Mouse (Mus musculus) kidney, postnatal 10 days (tissue): ENCODE measurements around the gene Ankrd22.
"Not testable (repeated sequence)": the region's sequence is repeated elsewhere in the genome, so short reads cannot be mapped to it uniquely, and the experiment has no call there.

Experiments
- DNase-seq: peaks from one replicate; pipeline ENCODE4 v3.0.0; 2021; ENCODE audit warnings: mixed read lengths

The Ankrd22 gene

DNA sequence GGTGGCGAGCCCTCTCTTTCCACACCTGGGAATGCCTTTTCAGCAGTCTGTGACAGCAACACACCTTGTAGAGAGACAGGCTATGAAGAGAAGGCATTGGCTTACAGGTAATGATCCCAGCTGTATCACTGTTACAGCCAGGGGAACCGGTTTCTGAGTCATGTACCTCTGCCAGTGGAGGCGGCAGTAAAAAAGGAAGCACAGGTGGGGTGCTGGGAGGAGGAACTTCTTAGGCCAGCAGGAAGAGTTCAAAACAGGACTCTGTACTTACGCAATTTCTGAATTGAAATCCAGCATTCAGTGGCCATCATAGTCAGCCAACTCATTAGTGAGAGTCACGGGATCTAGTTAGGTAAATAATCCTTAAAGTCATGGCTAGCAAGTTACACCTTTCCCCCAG, at the start of gene Ankrd22:
Gene Ankrd22, minus strand, starts transcription at position 163 of the 400 bp plus-strand sequence.
- DNase-seq: peak; percentile 10

DNA sequence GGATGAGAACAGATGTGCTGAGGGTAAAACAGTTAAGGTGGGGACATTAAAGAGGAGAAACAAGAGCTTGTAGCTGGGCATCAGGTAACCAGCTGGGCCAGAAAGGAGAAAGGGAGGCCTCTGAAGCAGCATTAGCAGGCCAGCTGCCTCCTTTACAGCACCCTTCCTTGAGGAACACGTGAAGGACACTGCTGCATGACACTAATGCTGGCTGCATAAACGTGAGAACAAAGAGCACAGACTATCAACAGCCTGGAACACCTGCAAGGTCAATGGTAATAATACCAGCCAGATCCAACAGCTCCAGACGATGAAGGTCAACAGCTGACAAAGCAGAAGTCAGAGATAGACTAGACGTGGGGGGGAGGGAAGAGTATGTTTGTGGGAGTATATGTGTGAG, 48.3 kb upstream of the Ankrd22 start:
- DNase-seq: no peak

DNA sequence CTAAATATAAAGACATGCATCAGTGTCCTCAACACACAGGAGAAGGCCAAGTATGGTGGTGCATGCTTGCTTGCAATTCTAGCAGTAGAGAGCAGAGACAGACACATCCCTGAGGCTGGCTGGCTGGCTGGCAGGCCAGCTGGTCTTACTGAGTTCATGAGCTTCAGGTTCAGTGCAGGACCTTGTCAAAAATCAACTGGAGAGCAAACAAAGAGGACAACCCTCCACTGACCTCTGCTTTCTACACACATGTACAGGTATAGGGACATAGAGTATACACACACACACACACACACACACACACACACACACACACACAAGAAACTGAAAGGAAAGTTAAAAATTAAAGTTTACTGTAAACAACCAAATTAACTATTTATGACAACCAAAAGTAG, 47.4 kb upstream of the Ankrd22 start:
- DNase-seq: no peak

DNA sequence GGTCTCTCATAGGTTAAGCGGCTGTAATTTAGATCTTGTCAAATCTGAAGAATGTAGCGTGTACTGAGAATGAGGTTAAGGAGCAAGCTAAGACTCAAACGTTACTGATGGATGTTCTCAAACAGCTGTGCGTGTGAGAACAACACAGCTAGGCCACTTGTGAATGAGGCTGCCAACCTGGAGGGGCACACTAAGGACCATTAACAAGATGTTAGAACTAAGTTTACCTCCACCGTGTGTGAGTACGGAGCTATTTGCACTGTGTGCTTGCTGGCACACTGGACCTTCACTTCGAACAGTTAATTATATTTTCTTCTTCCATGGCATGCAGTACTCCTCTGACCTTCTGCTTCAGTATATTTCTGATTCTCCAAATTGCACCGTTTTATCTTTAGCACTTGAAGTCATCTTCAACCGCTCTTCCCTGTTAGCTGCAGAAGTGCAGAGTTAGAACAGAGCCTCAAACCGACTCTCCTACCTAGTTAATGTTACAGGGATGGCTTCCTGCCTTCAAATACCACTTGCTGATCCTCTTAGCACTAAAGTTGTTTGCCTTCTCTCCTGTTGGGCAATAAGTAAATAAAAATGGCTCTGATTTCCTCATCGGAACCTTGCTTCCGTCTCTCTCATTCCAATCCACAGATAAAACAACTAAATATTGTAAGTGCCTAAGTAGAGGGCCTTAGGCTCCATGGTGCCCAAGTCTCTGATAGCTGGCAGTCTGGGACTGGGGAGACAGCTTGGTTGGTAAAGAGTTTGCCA, 46.8 kb upstream of the Ankrd22 start:
- DNase-seq: no peak

DNA sequence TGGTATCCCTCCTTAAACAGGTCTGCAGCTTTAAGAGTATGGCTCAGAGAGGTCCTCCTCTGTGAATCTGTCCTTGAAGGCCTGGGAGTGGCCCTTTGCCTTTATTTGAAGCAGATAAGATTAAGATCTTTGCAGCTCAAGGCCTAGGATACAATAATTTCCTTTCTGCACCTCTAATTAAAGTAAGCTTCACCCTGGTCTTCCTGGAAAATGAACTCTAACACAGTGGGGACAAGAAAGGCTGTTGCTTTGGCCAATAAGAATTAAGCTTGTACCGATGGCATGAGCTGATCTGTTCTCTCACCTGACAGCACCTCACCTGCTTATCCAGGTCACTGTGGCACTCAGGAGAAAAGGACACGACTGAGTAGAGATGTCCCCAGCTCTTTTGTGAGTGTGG, 45.0 kb upstream of the Ankrd22 start:
- no peak for DNase-seq

DNA sequence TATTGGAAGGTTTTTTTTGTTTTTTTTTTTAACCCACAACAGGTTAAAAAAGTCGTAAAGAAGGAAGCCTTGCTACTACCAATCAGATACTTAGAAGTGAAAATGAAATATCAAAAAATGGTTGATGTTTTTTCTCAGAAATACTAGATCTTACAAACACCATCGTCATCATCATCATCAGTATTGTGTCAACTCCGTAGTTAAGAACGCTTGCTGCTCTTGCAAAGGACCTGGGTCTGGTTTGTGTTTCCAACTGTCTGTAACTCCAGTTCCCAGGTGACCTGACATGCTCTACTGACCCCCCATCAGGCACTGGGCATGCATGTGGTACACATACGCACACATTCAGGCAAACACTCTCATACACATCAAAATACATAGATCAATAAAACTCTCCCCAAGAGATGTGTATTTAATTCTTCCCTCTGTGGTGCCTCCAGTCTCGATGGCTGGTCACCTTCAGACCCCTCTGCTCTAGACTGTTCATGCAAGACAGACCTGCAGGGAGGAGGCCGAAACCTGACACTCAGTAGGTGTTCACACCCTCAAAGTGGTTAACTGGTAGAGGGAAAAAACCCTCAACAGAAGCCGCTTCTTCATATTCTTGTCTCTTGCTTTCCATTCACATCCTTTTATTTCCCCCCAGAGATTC, 44.2 kb upstream of the Ankrd22 start:
- no peak for DNase-seq

DNA sequence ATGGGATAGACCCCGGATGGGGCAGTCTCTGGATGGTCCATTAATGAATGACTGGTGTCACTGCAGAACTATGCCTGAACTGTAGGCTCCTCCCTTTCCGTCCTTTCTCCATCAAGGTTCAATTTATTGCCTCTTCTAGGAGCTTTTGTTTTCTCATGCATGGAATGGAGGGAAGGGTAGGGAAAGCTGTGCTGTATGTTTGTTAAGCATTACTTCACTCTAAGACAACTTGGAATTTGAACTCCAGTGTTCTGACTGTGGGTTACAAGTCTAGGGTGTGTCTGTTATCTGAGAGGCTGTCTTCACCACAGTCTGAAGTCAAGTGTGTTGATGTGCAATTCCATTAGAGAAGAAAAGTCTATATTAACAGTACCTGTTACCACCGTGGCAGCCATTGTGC, 43.2 kb upstream of the Ankrd22 start:
- no peak for DNase-seq

DNA sequence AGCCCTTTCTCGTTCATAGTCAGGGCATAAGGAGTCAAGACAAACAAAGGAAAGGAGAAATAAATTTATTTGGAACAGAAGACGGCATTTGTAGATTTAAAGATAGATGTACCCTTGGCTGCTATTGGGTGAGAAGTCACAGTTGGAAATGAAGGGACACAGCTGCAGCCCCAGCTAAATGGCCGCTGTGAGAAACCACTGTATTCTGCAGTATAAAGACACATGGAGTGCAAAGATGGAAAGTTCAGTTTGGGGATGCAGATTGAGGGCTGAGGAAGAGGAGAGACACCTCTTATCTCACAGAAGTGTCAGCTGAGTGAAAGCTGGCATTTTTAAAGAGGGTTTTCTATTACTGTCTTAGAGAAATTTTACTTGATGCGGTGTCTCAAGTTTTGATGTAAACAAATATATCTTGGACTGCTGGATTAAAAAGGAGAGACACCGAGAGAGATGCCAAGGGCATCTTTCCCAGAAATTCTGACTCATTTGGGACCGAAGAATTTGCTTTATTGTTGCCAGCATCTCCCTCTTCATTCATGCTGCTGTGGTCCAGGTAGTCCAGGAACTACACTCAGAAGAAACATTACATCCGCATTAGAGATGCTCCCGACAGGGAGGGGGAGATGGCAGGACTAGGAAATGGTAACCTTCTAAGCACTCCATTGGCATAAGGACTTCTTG, 41.0 kb upstream of the Ankrd22 start:
- DNase-seq: no peak

DNA sequence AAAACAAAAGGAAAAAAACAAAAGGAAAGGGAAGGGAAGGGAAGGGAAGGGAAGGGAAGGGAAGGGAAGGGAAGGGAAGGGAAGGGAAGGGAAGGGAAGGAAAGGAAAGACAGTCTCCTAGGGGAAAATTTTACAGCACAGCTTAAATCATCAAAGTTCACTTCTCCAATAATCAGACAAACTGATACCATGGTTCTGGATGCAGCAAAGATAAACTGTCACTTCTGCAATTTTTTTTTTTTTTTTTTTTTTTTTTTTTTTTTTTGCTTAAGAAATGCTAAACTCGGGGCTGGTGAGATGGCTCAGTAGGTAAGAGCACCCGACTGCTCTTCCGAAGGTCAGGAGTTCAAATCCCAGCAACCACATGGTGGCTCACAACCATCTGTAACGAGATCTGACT, 40.3 kb upstream of the Ankrd22 start:
- DNase-seq: not testable (repeated sequence)

DNA sequence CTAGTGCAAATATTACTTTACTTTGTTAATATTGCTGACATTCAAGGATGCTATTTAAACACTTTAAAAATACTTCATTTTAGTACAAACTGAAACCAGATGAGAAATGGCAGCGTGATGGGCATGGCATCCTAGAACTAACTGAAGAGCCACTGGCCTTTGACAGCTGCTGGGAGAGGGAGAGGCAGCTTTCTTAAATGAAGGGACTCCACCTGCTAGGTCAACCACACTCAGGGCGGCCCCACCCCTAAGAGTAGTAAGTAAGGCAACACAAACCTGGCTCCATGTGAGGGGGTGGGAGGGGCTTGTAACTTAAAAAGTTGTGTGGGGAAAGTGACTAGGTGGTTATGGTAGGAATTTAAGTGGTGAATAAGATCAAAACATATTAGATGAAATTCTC, 36.8 kb upstream of the Ankrd22 start:
- DNase-seq: no peak

DNA sequence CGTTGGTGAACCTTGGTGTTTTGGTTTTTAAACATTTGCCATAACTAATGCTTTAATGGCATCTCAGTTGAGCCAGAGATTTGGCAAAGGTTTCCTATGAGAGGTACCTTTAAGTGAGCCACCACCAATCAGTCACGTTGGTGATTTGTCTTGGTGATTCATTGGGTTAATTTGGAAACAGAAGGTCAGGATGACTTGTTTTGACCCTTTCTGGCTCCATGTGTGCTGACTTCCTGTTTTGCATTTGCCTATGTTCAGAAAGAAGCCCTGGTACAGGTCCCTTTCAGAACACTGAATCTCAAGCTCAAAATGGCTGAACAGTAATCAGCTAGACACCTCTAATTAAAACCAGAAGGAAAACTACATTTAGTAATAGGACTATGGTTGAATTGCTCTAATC, 33.6 kb upstream of the Ankrd22 start:
- no peak for DNase-seq

DNA sequence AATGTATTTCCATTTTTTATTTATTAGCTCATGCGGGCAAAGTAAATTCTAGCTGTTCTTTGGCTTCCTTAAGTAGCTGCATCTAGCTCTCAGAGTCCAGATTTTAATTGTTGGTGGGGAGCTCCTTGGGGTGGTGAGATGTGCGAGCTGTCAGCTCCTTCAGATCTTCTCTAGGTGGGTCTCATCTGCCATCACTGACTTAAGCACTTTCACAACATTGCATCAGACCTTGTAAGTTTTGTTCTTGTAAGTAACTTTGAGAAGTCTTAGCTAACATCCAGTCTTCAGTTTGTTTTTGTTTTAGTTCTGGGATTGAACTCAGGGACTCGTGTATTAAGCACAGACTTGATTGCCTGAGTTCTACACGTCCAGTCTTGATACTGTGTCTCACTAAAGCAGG, 33.0 kb upstream of the Ankrd22 start:
- DNase-seq: no peak

DNA sequence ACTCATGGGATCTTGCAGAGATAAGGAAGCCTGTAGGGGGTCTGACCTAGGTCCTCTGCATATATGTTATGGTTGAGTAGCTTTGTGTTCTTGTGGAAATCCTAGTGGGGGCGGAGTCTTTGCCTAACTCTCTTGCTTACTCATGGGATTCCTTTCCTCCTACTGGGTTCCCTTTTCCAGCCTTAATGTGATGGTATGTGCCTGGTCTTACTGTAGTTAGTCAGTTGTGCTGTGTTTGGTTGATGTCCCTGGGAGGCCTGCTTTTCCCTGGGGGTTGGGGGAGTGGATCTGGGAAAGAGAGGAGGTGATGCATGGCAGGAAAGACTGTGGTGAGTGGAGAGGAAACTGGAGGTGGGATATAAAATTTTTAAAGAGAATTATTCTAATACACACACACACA, 32.2 kb upstream of the Ankrd22 start:
- no peak for DNase-seq

DNA sequence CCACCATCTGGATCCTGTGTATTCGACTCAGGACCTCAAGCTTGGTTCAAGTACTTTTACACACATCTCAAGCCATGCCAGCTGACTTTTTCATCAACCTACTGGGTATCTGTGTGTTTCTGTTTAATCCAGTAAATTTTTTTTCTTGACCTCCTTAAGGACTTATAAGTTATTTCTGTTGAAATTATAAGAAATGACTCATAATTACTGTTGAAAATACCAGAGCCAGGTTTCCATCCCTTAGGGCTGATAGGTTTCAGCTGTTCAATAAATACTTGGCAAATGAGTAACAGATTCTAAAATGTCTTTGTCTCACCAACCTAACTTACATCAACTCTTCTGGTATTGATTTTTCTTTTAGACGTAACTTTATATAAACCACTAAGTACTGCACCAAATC, 29.2 kb upstream of the Ankrd22 start:
- DNase-seq: no peak

DNA sequence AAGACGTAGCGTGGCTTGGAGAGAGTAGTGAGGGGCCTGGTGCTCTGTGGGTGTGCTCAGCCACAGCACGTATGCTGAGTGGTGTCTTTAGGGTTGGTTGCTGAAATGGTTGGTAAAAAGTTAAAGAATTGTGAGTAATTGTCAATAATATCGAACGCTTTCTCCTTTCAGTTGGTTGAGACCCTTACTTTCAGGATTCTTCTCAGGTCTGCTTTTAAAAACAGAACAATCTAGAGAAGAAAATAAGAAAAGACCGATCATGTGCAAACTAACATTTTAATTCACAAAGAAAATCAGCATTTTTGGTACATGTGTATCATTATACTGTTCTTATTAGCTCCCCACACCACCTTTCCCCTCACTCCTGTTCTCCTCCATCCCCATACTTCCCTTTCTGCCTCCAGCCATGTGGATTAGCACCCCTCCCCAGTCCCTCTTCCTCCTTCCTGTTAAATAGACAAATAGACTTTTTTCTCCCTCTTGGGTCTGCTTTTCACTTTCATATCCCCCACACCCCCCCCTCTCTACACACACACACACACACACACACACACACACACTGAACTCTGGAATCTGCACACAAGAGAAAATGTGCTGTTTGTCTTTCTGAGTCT, 28.4 kb upstream of the Ankrd22 start:
- no peak for DNase-seq

DNA sequence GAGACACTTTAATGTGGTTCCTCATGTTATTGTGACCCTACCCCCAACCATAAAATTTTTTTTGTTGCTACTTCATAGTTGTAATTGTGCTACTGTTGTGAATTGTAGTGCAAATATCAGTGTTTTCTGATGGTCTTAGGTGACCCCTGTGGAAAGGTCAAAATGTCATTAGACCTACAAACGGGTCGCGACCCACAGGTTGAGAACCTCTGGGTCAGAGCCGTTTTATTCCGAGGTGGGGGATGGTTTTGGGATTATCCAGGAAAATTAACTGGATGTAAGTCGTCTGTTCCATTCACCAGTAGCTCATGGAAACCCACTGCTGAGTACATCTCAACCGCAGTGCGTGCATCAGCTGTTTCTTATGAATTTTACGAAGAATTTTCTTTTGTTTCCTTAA, 27.8 kb upstream of the Ankrd22 start:
- no peak for DNase-seq

DNA sequence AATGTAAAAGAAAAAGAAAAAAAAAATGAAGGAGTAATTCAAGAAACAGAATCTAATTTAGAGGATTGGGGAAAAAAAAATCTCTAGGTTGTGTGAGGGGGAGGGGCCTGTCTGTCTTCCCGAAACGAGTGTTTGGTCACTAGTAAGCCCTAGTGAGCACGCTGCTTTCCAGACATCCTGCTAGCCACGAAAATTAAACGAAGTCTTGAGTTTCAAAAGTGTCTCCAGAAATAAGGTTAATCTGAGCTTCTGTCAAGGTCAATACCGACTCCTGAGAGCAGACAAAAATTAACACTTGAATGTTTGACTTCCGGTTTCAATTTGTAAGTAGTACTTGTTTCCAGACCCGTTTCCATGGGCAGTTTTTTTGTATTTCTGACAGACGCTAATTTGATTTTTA, 27.3 kb upstream of the Ankrd22 start:
- peak; percentile 56 for DNase-seq

DNA sequence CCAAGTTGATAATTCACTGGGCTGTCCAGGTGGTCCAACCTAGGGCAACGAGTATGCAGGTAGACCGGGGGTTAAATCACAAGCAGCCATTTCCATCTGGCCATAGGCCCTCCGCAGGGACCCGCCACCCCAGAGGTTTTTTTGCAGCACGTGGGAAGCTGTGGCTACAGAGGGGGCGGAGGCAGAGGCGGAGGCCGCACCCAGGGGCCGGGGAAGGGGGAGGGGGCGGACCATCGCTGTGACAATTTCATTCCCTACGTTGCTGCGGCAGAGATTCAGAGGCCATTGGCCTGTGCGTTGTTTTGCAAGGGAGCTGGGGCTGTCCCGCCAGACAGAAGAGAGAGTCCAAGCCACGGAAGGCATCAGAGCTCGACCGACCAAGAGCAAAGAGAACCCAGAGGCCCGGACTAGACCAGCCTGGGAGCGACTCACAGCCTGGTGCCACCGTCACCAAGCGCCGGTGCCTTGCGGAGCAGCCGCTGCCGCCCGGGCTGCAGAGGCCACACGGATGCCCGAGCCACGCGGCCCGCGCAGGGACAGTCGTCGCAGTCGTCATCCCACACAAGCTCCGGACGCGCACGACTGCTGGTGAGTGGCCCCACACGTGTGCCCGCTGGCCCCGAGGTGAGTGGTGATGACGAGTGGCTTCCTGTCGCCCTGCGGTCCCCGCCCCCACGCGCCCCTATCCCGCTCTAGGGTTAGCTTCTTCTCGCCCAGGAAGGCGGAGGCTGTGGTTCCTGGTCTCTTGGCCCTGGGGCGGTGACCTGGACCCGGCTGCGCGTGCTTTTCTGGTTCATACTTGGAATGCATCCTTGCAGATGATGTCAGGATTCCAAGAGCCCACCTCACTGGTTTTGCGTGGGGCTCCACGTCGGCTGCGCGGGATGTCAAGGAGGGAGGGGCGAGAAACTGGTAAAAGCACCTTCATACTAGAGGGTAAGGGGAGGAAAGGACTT, 26.4 kb upstream of the Ankrd22 start, which contains the start of gene Stambpl1:
Gene Stambpl1, plus strand, starts transcription at position 222 of the 956 bp plus-strand sequence.
- peak; percentile 86 for DNase-seq

DNA sequence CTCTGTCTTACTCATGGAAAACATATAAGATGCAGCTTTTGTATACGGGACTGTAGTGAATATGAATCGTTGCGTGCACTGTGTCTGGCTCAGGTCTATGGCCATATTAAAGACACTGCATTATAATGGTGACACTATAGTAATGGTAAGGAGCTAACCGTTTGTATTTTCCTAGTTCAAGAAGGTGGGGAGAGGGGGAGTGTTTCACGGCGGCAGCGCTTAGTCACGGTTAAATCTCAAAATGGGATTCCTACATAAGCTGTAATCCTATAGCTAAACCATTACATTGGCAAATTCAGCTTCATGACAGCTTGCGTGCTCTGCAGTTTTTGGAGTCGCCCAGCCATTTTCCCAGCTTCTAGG, 25.8 kb upstream of the Ankrd22 start:
- no peak for DNase-seq

DNA sequence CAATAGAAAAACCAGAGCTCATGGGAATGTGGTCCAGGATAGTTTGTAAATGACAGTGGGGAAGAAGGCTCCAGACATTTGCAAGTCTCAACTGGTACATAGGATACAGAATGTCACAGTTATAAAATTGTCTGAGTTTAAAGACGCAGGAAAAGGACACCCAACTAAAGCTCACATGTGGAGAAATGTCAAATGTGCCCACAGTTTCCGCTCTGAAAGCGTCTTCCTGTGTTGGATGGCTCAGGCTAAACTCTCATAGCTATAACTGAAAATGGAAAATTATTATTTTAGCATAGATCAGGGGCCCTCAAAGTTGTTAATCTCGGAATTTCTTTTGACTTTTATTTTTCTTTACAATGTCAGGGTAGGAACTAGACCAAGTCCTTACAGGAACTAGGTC, 21.0 kb upstream of the Ankrd22 start:
- DNase-seq: no peak

DNA sequence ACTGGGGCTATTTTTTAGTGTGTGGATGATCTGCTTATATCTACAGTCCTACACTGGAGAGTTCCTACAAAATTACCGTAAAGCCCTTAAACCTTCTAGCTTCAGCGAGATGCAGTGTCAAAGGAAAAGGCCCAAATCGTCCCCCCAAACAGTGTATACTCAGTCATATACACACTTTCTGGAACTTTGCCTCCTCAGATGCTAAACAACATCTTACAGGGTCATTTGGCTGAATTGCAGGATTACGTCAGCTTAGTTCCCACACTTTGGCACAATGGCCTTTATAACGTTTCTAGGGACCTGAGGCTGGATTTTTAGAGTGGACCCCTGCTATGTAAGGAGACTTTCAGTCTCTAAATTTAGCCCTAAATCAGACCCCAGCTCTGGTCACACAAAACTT, 16.6 kb upstream of the Ankrd22 start:
- no peak for DNase-seq

DNA sequence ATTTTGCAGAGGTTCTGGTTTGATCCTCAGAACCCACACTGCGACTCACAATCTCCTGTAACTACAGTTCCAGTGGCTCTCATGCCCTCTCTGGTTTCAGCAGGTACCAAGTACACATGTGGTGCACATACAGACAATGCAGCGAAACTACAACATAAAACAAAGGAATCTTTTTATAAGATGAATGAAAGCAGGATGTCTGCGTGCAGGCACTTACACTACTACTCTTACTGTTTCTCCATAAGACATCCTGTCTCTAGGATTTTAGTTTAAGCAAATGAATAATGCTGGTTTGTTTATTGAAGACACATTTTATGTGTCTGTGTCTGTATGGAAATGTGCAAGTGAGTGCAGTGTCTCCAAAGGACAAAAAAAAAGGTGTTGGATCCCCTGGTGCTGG, 15.4 kb upstream of the Ankrd22 start:
- DNase-seq: no peak

DNA sequence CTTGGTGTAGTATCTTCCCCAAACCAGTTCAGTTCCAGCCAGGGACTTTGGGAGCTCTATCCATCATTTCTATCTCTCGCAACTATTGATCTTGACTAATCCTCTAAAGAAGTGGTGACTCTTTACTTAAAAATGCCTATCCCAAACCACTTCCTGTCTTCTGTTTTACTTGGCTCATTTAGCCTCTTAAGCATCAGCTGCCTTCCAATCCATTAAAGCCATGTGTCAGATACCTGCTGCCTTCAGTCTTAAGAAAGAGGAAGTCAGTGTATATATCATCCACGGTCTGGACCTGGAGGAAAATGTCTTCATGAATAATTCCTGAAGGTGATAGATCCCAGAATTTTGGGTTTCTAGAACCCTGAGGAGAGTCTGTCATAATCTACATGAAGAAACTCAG, 14.5 kb upstream of the Ankrd22 start:
- no peak for DNase-seq
